Mouse (Mus musculus): ENCODE measurements around the gene Pde8a. TPM values are rescaled to one million over a fixed set of nuclear protein-coding genes. Genes with fewer than 3 reads are reported as not detected.

The Pde8a gene
- polyA plus RNA-seq, 1 experiment = 39.6 TPM

DNA sequence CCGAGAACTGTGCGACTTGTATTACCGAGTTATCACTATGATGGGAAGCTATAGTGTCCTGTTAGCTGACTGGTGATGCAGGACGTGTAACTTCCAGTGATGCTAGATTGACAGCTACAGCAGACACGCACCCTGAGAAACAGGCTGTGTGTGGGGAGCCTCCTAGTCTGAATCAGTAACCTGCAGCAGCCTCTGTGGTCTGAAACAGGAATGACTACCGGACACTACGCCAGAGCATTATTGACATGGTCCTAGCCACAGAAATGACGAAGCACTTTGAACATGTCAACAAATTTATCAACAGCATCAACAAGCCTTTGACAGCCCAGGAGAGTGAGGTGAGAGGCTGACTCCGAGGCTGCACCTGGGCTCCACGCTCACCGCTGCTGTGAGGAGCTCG lies 112.6 kb downstream of the Pde8a start:
- H3K27ac ChIP-seq (replicated peaks; ENCODE audit: low read depth, low read length) = no peak overlapping the region
- H3K4me1 ChIP-seq (ENCODE audit: control insufficient read depth, insufficient read depth, insufficient read length, low read length) = no peaks in the 10 kb centered on the region
- no peak overlapping the region for H3K4me3 ChIP-seq (ENCODE audit: insufficient read depth, low read depth, low read length)

DNA sequence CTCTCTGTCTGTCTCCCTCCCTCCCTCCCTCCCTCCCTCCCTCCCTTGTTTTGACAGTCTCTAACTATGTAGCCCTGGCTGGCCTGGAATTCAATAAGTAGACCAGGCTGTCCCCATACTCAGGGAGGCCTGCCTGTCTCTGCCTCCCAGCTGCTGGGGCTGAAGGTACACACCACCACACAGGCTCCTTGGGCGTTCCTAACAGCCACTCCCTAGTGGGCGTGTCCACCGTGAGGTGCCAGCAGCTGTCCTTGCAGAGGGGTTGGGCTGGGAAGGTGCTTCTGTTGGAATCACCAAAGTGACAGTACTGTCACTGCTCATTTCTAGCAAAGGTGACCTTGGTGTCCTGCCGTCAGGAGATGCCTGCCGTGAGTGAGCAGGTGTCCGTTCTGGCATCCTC lies 113.5 kb downstream of the Pde8a start:
- no peak overlapping the region for H3K4me3 ChIP-seq (ENCODE audit: insufficient read depth, low read depth, low read length)
- H3K27ac ChIP-seq (replicated peaks; ENCODE audit: low read depth, low read length) = no peak overlapping the region
- no peaks in the 10 kb centered on the region for H3K4me1 ChIP-seq (ENCODE audit: control insufficient read depth, insufficient read depth, insufficient read length, low read length)

DNA sequence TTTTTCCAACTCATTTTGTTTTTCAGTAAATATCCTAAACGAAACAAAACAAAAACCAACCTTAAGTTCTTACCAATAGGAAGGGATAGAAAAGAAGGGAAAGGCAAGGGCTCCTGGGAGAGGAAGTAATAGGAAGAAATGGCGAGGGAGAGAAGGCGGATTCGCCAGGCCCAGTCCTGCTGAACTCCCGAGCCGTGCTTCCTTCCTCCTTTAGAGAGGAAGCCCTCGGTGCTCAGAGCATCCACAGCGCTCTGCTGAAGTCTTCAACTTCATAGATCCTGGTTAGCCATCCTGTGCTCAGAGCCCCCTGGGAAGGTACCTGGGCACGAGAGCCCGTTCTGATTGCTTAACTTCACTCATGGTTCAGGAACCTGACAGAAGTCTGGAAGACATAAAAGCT lies 114.3 kb downstream of the Pde8a start:
- H3K4me1 ChIP-seq (ENCODE audit: control insufficient read depth, insufficient read depth, insufficient read length, low read length) = no peaks in the 10 kb centered on the region
- H3K4me3 ChIP-seq (ENCODE audit: insufficient read depth, low read depth, low read length) = no peak overlapping the region
- H3K27ac ChIP-seq (replicated peaks; ENCODE audit: low read depth, low read length) = no peak overlapping the region

DNA sequence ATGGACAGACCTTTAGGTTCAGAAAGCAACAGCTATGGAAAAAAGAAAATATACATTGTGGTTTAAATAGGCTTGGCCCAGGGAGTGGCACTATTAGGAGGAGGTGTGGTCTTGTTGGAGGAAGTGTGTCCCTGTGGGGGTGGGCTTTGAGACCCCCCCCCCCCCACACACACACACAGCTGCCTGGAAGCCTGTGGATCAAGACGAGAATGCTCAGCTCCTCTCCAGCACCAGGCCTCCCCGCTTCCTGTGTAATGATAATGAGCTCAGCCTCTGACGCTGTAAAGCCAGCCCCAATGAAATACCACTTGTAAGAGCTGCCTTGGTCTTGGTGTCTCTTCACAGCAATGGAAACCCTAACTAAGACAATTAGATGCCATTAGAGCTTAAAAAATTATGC lies 117.4 kb downstream of the Pde8a start:
- no peak overlapping the region for H3K27ac ChIP-seq (replicated peaks; ENCODE audit: low read depth, low read length)

DNA sequence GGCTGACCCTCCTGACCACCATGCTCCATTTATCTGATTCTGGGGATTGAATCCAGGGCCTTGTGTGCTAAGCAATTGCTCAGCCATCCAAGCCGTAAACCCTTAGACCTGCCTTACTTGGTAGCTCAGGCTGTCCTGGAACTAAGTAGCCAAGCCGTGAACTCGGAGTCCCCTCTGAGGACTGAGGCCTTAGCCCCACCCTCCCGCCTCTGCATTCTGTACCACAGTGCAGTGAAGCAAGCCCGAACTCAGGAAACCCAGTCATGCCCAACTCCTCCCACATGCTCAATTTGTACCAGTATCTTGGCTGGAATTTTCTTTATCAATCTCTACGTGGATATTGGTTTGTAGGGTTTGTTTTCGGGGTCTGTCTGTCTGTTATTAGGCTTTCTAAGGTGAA lies 118.5 kb downstream of the Pde8a start:
- H3K4me3 ChIP-seq (ENCODE audit: insufficient read depth, low read depth, low read length) = no peak overlapping the region
- no peak overlapping the region for H3K27ac ChIP-seq (replicated peaks; ENCODE audit: low read depth, low read length)
- H3K4me1 ChIP-seq (ENCODE audit: control insufficient read depth, insufficient read depth, insufficient read length, low read length) = no peaks in the 10 kb centered on the region

More for the DNA sequence above, 117.4 kb downstream of the Pde8a start:
- no peaks in the 10 kb centered on the region for H3K4me1 ChIP-seq (ENCODE audit: control insufficient read depth, insufficient read depth, insufficient read length, low read length)
- no peak overlapping the region for H3K4me3 ChIP-seq (ENCODE audit: insufficient read depth, low read depth, low read length)

DNA sequence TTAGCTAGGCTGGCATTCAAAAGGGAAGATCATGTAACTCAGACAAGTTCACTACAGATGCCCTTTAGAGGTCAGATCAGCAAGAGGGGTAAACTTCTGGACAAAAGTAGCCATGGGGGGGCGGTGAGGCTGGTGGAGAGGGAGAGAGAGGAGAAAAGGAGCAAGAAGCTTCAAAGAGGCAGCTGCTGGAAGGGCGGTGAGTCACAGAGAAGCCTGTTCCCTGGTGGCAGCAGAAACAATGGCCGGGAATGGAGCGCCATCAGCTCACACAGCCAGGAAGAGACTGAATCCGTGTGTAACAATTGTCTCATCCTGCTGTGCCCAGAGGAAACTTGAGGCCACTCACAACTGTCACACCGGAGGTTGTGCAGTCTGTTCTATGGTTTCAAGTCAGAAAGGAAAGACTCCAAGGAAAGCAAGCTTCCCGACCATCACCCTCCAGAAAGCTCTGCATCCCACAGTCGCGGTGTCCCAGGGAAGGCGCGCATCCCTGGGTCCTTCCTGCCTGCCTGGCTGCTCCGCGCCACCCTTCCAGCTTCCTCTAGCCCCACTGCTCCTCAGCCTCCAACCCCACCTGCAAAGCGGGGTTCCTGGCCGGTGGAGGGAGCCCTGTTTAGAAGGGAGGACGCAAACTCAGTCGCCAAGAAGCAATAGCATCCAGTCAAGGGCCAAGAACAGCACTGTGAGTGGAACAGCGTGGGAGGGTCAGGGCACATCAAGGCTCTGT lies 122.5 kb downstream of the Pde8a start:
- H3K27ac ChIP-seq (replicated peaks; ENCODE audit: low read depth, low read length) = peak overlapping the region; percentile 64
- peak overlapping the region; percentile 8; the same call in 1 of the 2 replicates for H3K4me3 ChIP-seq (ENCODE audit: insufficient read depth, low read depth, low read length)
- no peaks in the 10 kb centered on the region for H3K4me1 ChIP-seq (ENCODE audit: control insufficient read depth, insufficient read depth, insufficient read length, low read length)

DNA sequence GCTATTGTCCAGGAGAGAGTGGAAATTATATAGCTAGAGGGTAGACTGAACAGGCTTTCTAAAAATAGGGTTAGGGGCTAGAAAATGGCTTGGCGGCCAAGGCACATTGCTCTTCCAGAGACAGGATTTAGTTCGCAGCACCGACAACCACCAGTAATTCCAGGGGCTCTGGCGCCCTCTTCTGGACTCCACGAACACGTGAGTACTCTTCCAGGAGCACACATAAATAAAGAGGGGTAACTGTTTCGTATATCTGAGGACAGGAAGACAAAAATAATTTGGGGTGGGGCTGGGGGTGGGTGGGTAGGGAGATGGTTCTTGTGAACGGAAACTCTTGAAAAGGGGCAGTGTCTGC lies 123.0 kb downstream of the Pde8a start:
- H3K4me3 ChIP-seq (ENCODE audit: insufficient read depth, low read depth, low read length) = no peak overlapping the region
- H3K4me1 ChIP-seq (ENCODE audit: control insufficient read depth, insufficient read depth, insufficient read length, low read length) = no peaks in the 10 kb centered on the region
- H3K27ac ChIP-seq (replicated peaks; ENCODE audit: low read depth, low read length) = peak overlapping the region; percentile 43

DNA sequence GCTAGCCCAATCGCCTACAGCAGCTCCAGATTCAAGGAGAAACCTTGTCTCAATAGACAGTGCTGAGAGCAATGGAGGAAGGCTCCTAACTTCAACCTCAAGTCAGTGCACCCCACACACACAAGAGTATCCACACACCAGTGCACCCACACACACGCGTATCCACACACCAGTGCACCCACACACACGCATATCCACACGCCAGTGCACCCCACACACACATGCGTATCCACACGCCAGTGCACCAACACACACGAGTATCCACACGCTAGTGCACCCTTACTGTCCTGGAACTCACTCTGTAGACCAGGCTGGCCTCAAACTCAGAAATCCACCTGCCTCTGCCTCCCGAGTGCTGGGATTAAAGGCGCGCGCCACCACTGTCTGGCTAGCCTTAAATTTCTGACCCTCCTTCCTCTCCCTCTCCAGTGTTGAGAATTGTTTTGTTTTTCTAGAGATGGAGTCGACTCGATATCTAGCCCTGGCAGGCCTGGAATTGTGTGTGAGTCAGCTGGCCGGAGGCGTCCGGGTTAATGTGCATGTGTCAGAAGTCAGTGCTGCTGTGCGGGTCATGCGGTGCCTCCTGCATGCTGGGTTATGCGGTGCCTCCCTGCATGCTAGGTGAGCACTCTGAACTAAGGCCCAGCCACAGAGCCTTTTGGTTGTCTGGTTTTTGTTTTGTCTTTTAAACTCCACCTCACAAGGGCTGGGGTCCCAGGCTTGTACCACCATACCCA lies 124.6 kb downstream of the Pde8a start:
- Histone ChIP-seq H3K4me3 (ENCODE audit: insufficient read depth, low read depth, low read length) (no peak overlapping the region), H3K27ac (replicated peaks; ENCODE audit: low read depth, low read length) (no peak overlapping the region), H3K4me1 (ENCODE audit: control insufficient read depth, insufficient read depth, insufficient read length, low read length) (no peaks in the 10 kb centered on the region)

DNA sequence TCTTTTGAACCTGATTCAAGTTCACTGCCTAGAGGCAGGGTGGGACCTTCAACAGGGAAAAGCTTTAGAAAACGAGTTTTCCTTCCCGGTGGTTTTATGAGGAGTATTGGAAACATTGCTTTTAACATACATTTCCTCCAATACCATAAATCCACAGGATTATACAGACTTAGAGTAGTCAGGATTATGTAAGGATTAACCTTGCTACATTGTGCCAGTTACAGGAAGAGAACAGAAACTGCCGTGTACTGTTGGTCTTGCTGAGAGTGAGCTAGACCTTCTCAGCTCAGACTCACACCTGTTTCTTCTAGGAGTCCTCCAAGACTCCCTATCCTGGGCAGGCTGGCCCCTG lies 125.1 kb downstream of the Pde8a start:
- H3K27ac ChIP-seq (replicated peaks; ENCODE audit: low read depth, low read length) = no peak overlapping the region
- no peak overlapping the region for H3K4me3 ChIP-seq (ENCODE audit: insufficient read depth, low read depth, low read length)
- peaks cover 1% of the 10 kb centered on the region for H3K4me1 ChIP-seq (ENCODE audit: control insufficient read depth, insufficient read depth, insufficient read length, low read length)

DNA sequence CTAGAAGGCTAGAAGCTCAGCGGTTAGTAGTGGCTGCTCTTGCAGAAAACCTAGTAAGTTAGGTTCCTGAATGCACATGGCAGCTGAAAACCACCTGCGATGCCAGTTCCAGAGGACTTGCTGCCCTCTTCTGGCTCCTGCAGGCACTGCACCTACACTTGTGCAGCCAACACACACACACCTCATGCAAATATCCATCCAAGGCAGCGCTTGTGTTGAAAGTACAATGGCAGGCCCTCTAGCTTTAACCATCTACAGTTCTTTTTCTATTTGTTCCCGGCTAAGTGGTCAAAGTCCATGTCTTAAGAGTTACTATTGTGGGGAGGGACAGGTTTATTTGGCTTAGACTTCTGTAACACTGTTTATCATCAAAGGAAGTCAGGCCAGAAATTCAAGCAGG lies 126.4 kb downstream of the Pde8a start:
- Histone ChIP-seq H3K4me3 (ENCODE audit: insufficient read depth, low read depth, low read length) (no peak overlapping the region), H3K4me1 (ENCODE audit: control insufficient read depth, insufficient read depth, insufficient read length, low read length) (peaks cover 7% of the 10 kb centered on the region), H3K27ac (replicated peaks; ENCODE audit: low read depth, low read length) (no peak overlapping the region)

DNA sequence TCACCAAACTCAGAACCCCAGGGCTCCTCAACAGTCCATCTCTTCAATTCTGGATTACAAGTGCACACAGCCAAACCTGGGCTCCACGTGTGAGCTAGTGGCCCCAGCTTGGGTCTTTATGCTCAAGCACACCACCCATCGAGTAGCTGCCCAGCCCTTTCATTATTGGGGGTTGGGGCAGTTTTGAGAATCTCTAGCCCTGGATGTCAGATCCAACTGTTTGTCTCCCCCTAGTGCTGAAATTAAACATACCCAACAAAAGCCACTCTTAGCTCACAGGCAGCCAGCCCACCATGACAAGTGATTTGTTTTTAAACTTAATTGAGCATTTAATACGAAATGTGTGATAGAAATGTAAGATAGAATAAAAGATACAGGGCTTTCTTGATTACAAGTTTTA lies 128.2 kb downstream of the Pde8a start:
- Histone ChIP-seq H3K27ac (replicated peaks; ENCODE audit: low read depth, low read length) (no peak overlapping the region), H3K4me3 (ENCODE audit: insufficient read depth, low read depth, low read length) (no peak overlapping the region), H3K4me1 (ENCODE audit: control insufficient read depth, insufficient read depth, insufficient read length, low read length) (peaks cover 7% of the 10 kb centered on the region)

DNA sequence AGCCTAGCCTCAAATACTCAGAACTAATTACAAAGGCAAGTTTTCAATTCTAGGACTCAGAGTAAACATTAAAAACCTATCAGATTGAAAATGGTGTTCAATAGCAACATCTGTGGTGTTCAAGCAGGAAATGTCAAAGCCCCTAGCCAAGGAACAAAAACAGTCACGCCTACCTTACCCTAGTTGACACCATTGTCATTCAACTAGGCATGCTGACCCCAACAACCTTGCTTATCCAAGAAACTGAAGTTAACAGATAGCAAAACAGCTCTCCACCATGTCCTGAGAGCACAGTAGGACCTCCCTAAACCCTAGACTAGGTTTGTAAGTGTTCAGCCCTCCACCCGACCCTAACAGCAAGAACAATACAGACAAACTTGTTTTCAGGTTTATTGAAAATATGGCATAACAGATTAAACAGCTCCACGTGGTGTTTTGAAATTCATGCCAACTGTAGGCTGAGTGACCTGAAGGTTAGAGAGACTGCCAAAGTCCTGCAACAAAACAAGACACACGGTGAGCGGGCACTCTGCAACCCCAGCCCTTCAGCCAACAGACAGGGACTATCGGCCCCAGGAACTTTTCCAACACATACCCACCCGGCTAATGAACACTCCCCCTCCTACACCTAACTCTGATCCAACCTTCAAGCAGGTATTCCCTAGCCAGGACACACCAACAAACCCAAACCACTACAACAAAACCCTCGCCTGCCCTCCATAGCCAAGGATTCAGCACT lies 129.1 kb downstream of the Pde8a start:
- H3K4me1 ChIP-seq (ENCODE audit: control insufficient read depth, insufficient read depth, insufficient read length, low read length) = peaks cover 7% of the 10 kb centered on the region
- no peak overlapping the region; the same call in 1 of the 2 replicates for H3K27ac ChIP-seq (replicated peaks; ENCODE audit: low read depth, low read length)
- no peak overlapping the region for H3K4me3 ChIP-seq (ENCODE audit: insufficient read depth, low read depth, low read length)

DNA sequence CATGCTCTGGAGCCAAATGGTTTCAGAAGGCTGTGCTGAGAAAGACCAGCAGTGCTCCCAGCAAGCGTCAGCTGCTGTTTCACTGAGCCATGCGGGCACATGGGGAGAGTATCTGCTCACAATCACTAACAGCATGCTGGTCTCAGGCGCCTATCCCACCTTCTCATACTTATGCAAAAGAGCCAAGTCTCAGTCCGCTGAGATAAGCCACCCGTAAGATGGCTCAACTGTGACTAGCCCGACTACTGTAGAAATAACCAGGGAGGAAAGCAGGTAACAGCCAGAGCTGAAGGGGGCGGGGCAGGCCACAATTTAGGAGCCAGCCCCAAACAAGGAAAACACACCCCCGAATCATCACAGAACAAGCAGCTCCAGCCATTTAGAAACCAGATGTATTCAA lies 129.9 kb downstream of the Pde8a start:
- Histone ChIP-seq H3K4me3 (ENCODE audit: insufficient read depth, low read depth, low read length) (peak overlapping the region; percentile 96), H3K4me1 (ENCODE audit: control insufficient read depth, insufficient read depth, insufficient read length, low read length) (peaks cover 7% of the 10 kb centered on the region), H3K27ac (replicated peaks; ENCODE audit: low read depth, low read length) (0 out of 2 replicates have a peak overlapping the region, but pooled peaks have one; percentile 0)

DNA sequence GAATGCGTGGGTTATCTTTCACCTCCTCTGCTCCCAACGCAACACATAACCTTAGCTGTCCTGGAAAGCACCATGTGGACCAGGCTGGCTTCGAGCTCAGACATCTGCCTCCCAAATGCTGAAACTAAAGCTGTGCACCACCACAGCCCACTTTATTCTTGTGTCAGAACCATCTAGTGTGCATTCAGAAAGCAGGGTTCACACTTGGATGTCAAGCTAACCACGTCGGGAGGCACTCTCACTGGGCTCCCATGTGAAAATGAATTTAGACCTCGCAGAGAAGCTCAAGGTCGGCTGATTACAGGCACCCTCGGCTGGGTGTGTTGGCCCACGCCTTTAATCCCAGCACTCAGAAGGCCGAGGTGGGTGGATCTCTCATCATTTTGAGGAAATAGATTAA lies 130.4 kb downstream of the Pde8a start:
- peaks cover 7% of the 10 kb centered on the region for H3K4me1 ChIP-seq (ENCODE audit: control insufficient read depth, insufficient read depth, insufficient read length, low read length)
- no peak overlapping the region; the same call in 1 of the 2 replicates for H3K27ac ChIP-seq (replicated peaks; ENCODE audit: low read depth, low read length)
- H3K4me3 ChIP-seq (ENCODE audit: insufficient read depth, low read depth, low read length) = peak overlapping the region; percentile 96

DNA sequence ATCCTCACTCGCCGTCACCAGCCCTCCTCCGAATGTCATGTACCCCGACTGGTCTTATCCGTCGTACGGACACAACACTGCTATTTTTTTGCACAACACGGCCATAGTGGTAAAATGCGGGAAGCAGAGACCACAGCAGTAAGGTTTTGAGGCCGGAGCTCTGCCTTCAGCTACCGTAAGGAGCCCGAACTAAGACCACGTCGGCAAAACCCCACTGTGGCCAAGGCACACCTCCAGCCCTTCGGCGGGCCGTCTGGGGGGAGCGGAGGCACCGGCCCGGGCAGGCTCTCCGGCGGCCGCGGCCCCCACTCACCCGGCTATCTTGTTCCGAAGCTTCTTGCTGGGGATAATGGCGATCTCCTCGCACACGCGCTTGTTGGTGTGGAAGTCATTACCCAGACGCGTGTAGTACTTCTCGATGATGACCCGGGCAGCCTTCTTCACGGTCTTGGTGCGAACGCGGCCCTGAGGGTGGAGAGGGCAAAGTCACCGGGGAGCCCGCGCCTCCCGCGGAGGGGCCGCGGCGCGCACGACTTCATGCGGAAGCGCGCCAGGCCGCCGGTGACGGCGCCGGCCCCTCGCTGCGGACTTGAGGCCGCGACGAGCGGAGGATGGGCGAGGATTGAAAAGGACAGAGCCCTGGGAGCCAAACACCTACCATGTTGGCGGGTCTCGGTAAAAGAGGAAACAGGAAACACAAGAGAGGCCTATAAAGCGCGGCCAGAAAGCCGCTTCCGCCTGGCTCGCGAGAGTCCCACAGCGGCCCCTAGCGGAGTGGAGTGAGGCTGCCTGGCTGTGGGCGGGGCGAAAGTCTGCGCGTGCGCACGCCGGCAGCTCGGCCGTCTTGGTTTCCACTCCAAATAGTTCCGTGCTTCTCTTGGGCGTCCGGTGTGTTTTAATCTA lies 131.4 kb downstream of the Pde8a start, which contains the start of gene Rps17:
TSS of gene Rps17 (minus strand) at position 711 of the 903 bp plus-strand sequence.
- H3K4me3 ChIP-seq (ENCODE audit: insufficient read depth, low read depth, low read length) = peak within 1 kb of the TSS; percentile 96
- H3K27ac ChIP-seq (replicated peaks; ENCODE audit: low read depth, low read length) = peak within 1 kb of the TSS; percentile 83
- peaks cover 7% of the 10 kb centered on the region for H3K4me1 ChIP-seq (ENCODE audit: control insufficient read depth, insufficient read depth, insufficient read length, low read length)
